Mouse (Mus musculus): Measurements from ENCODE around the gene Usf2. TPM values are rescaled to one million over a fixed set of nuclear protein-coding genes. Genes with fewer than 3 reads are reported as not detected.
"Not testable (repeated sequence)": the region's sequence is repeated elsewhere in the genome, so short reads cannot be mapped to it uniquely, and the experiment has no call there.

Gene Usf2
- polyA plus RNA-seq, 2 experiments, result 24.0 to 169 TPM

GRCm38 (mm10) chr7:30954971-30955520 lies 1.6 kb downstream of the Usf2 start:
- H3K27ac ChIP-seq (replicated peaks; ENCODE audit: low read depth, low read length), result no peak overlapping the region
- no peak for DNase-seq (ENCODE audit: low spot score)
- 90% methylated on average over 12 of the region's 12 CpGs for WGBS
- peak overlapping the region; percentile 96 for H3K4me3 ChIP-seq (replicated peaks; ENCODE audit: low read length)
- no peaks in the 10 kb centered on the region for H3K27me3 ChIP-seq (ENCODE audit: control insufficient read depth, insufficient read depth, low read length)
- ATAC-seq (ENCODE audit: low FRiP score, low read depth), result no peak
- peaks cover 70% of the 10 kb centered on the region for H3K36me3 ChIP-seq (ENCODE audit: control insufficient read depth, insufficient read depth, low read length)
- H3K4me2 ChIP-seq (replicated peaks; ENCODE audit: low read depth, low read length, severe bottlenecking), result peak overlapping the region; percentile 77
- H3K9me3 ChIP-seq (ENCODE audit: control insufficient read depth, low read length), result no peaks in the 10 kb centered on the region
- H3K4me1 ChIP-seq (ENCODE audit: control insufficient read depth, insufficient read depth, low read length), result peaks cover 12% of the 10 kb centered on the region
- no peak for TF ChIP-seq POLR2A (IDR thresholded peaks at IDR 0.05; ENCODE audit: borderline replicate concordance, extremely low read depth, insufficient read depth, insufficient read length)
- H3K9ac ChIP-seq (ENCODE audit: low read depth, low read length, severe bottlenecking), result peak overlapping the region; percentile 99

- DNase-seq (ENCODE audit: low spot score) (no peak), ATAC-seq (ENCODE audit: low FRiP score, low read depth) (no peak)
- peaks cover 12% of the 10 kb centered on the region for H3K4me1 ChIP-seq (ENCODE audit: control insufficient read depth, insufficient read depth, low read length)
- H3K4me2 ChIP-seq (replicated peaks; ENCODE audit: low read depth, low read length, severe bottlenecking), result no peak overlapping the region
- H3K27me3 ChIP-seq (ENCODE audit: control insufficient read depth, insufficient read depth, low read length), result no peaks in the 10 kb centered on the region
- H3K27ac ChIP-seq (replicated peaks; ENCODE audit: low read depth, low read length), result no peak overlapping the region
- H3K4me3 ChIP-seq (replicated peaks; ENCODE audit: low read length), result no peak overlapping the region
- H3K9ac ChIP-seq (ENCODE audit: low read depth, low read length, severe bottlenecking), result no peak overlapping the region
- no peaks in the 10 kb centered on the region for H3K9me3 ChIP-seq (ENCODE audit: control insufficient read depth, low read length)
- peaks cover 70% of the 10 kb centered on the region for H3K36me3 ChIP-seq (ENCODE audit: control insufficient read depth, insufficient read depth, low read length)
- WGBS, result 85% methylated on average over 3 of the region's 3 CpGs
- no peak for TF ChIP-seq POLR2A (IDR thresholded peaks at IDR 0.05; ENCODE audit: borderline replicate concordance, extremely low read depth, insufficient read depth, insufficient read length)
Measured at GRCm38 (mm10) chr7:30954036-30954435, 2.6 kb downstream of the Usf2 start.

GRCm38 (mm10) chr7:30953459-30953858 lies 3.1 kb downstream of the Usf2 start:
- peaks cover 11% of the 10 kb centered on the region for H3K4me1 ChIP-seq (ENCODE audit: control insufficient read depth, insufficient read depth, low read length)
- no peak overlapping the region for H3K4me2 ChIP-seq (replicated peaks; ENCODE audit: low read depth, low read length, severe bottlenecking)
- H3K27ac ChIP-seq (replicated peaks; ENCODE audit: low read depth, low read length), result no peak overlapping the region
- no peak overlapping the region for H3K9ac ChIP-seq (ENCODE audit: low read depth, low read length, severe bottlenecking)
- 88% methylated on average over 6 of the region's 6 CpGs for WGBS
- H3K36me3 ChIP-seq (ENCODE audit: control insufficient read depth, insufficient read depth, low read length), result peaks cover 68% of the 10 kb centered on the region
- no peaks in the 10 kb centered on the region for H3K9me3 ChIP-seq (ENCODE audit: control insufficient read depth, low read length)
- H3K4me3 ChIP-seq (replicated peaks; ENCODE audit: low read length), result no peak overlapping the region
- ATAC-seq (ENCODE audit: low FRiP score, low read depth), result no peak
- no peak for DNase-seq (ENCODE audit: low spot score)
- H3K27me3 ChIP-seq (ENCODE audit: control insufficient read depth, insufficient read depth, low read length), result no peaks in the 10 kb centered on the region
- TF ChIP-seq POLR2A (IDR thresholded peaks at IDR 0.05; ENCODE audit: borderline replicate concordance, extremely low read depth, insufficient read depth, insufficient read length), result no peak

- H3K9me3 ChIP-seq (ENCODE audit: control insufficient read depth, low read length), result no peaks in the 10 kb centered on the region
- DNase-seq (ENCODE audit: low spot score) (no peak), ATAC-seq (ENCODE audit: low FRiP score, low read depth) (no peak)
- H3K4me2 ChIP-seq (replicated peaks; ENCODE audit: low read depth, low read length, severe bottlenecking), result no peak overlapping the region
- H3K27ac ChIP-seq (replicated peaks; ENCODE audit: low read depth, low read length), result no peak overlapping the region
- H3K9ac ChIP-seq (ENCODE audit: low read depth, low read length, severe bottlenecking), result no peak overlapping the region
- H3K4me3 ChIP-seq (replicated peaks; ENCODE audit: low read length), result no peak overlapping the region
- peaks cover 7% of the 10 kb centered on the region; the same call in 1 of the 2 replicates for H3K4me1 ChIP-seq (ENCODE audit: control insufficient read depth, insufficient read depth, low read length)
- H3K36me3 ChIP-seq (ENCODE audit: control insufficient read depth, insufficient read depth, low read length), result peaks cover 63% of the 10 kb centered on the region
- no peaks in the 10 kb centered on the region for H3K27me3 ChIP-seq (ENCODE audit: control insufficient read depth, insufficient read depth, low read length)
- WGBS, result 90% methylated on average over 16 of the region's 16 CpGs
- no peak for TF ChIP-seq POLR2A (IDR thresholded peaks at IDR 0.05; ENCODE audit: borderline replicate concordance, extremely low read depth, insufficient read depth, insufficient read length)
Measured at GRCm38 (mm10) chr7:30952441-30953265, 4.0 kb downstream of the Usf2 start.

- not testable (repeated sequence) for H3K4me3 ChIP-seq (replicated peaks; ENCODE audit: low read length); H3K27ac ChIP-seq (replicated peaks; ENCODE audit: low read depth, low read length); H3K9ac ChIP-seq (ENCODE audit: low read depth, low read length, severe bottlenecking); H3K4me2 ChIP-seq (replicated peaks; ENCODE audit: low read depth, low read length, severe bottlenecking); H3K4me1 ChIP-seq (ENCODE audit: control insufficient read depth, insufficient read depth, low read length); ATAC-seq (ENCODE audit: low FRiP score, low read depth); H3K9me3 ChIP-seq (ENCODE audit: control insufficient read depth, low read length); DNase-seq (ENCODE audit: low spot score); H3K27me3 ChIP-seq (ENCODE audit: control insufficient read depth, insufficient read depth, low read length)
- H3K36me3 ChIP-seq (ENCODE audit: control insufficient read depth, insufficient read depth, low read length), result peaks cover 73% of the 10 kb centered on the region
- 90% methylated on average over 3 of the region's 3 CpGs for WGBS
Measured at GRCm38 (mm10) chr7:30949902-30950301, 6.7 kb downstream of the Usf2 start.

Data from limb, embryonic 14.5 days (tissue).